Mouse (Mus musculus) cerebellum, adult 2 months (tissue): ENCODE data around the gene M1ap. TPM values are rescaled to one million over a fixed set of nuclear protein-coding genes. Genes with fewer than 3 reads are reported as not detected.

ENCODE experiments used
- DNase-seq, 2 experiments: peaks; one replicate each; pipeline ENCODE4 v3.0.0; 2021
- H3K27ac ChIP-seq: fragments of 200-500 bp; 2 replicates; pipeline ENCODE4 v1.5.1; 2012; ENCODE audit warnings: low read length, control low read depth, inconsistent platforms; ENCODE audit not compliant: insufficient read depth
- H3K27me3 ChIP-seq: fragments of 200-500 bp; 2 replicates; pipeline ENCODE4 v1.6.1; 2012; ENCODE audit warnings: inconsistent platforms, mild to moderate bottlenecking, low read length, moderate library complexity; ENCODE audit not compliant: control insufficient read depth, insufficient read depth
- H3K4me1 ChIP-seq: fragments of 200-500 bp; 2 replicates; pipeline ENCODE4 v1.6.1; 2011; ENCODE audit warnings: low read length; ENCODE audit not compliant: control insufficient read depth, insufficient read depth
- H3K4me3 ChIP-seq: fragments of 200-500 bp; replicated peaks from 2 replicates; pipeline ENCODE3; 2011; ENCODE audit warnings: mild to moderate bottlenecking, low read depth, low read length, control low read depth; ENCODE audit not compliant: insufficient read depth
- CTCF ChIP-seq: fragments of 200-500 bp; IDR thresholded peaks from 2 replicates; pipeline ENCODE4 v1.5.1; 2011; ENCODE audit warnings: low read depth, mild to moderate bottlenecking, control low read depth, low read length, moderate library complexity, borderline replicate concordance; ENCODE audit not compliant: insufficient read depth
- POLR2A ChIP-seq: fragments of 200-500 bp; IDR thresholded peaks from 2 replicates; pipeline ENCODE4 v1.6.1; 2011; ENCODE audit warnings: low read length, control low read depth, borderline replicate concordance; ENCODE audit not compliant: insufficient read depth
- WGBS: fragments of 180-500 bp; shearing (Covaris S2); methylation state at CpG from one replicate; pipeline ENCODE4 v1.1.7; 2018; 5-methylcytosine and 5-hydroxymethylcytosine counted together
- polyA plus RNA-seq: library from polyadenylated mRNA; depleted of rRNA; stranded (reverse); fragments of >200 nt; gene quantifications from 2 replicates; pipeline ENCODE4 v1.2.3, GENCODE M21; 2012

Gene M1ap
- polyA plus RNA-seq, 1 experiment = 0.21 TPM

- no peak overlapping the region for H3K4me3 ChIP-seq
- WGBS = 74% methylated on average over 7 of the region's 7 CpGs
These were observed 47.7 kb downstream of the M1ap start for GRCm38 (mm10) chr6:82994372-82994771.

GRCm38 (mm10) chr6:82996740-82997315 is 50.1 kb downstream of the M1ap start:
- TF ChIP-seq POLR2A (no peak), CTCF (peak; percentile 98)
- no peak overlapping the region for H3K27ac ChIP-seq
- H3K4me3 ChIP-seq = peak overlapping the region; percentile 33
- H3K4me1 ChIP-seq = no peaks in the 10 kb centered on the region
- peak; percentile 85 to 87 for DNase-seq
- WGBS = 13% methylated on average over 11 of the region's 11 CpGs
- H3K27me3 ChIP-seq = no peaks in the 10 kb centered on the region

More at GRCm38 (mm10) chr6:82994372-82994771, 47.7 kb downstream of the M1ap start:
- DNase-seq = no peak
- no peak for TF ChIP-seq POLR2A
- no peak for TF ChIP-seq CTCF
- no peaks in the 10 kb centered on the region for H3K4me1 ChIP-seq
- H3K27me3 ChIP-seq = no peaks in the 10 kb centered on the region
- no peak overlapping the region for H3K27ac ChIP-seq

- H3K27ac ChIP-seq = no peak overlapping the region
- no peak overlapping the region for H3K4me3 ChIP-seq
- 73% methylated on average over 7 of the region's 7 CpGs for WGBS
- no peak for TF ChIP-seq POLR2A
- no peak for TF ChIP-seq CTCF
- H3K4me1 ChIP-seq = no peaks in the 10 kb centered on the region
- no peak for DNase-seq
- no peaks in the 10 kb centered on the region for H3K27me3 ChIP-seq
These were observed 50.9 kb downstream of the M1ap start for GRCm38 (mm10) chr6:82997511-82998102.

- TF ChIP-seq POLR2A (no peak), CTCF (no peak)
These were observed 51.6 kb downstream of the M1ap start for GRCm38 (mm10) chr6:82998326-82998725.

GRCm38 (mm10) chr6:82999986-83000385 is 53.3 kb downstream of the M1ap start:
- no peak for DNase-seq
- Histone ChIP-seq H3K4me1 (no peaks in the 10 kb centered on the region), H3K4me3 (no peak overlapping the region), H3K27me3 (no peaks in the 10 kb centered on the region), H3K27ac (no peak overlapping the region)
- WGBS = 65% methylated on average over 8 of the region's 8 CpGs
- TF ChIP-seq POLR2A (no peak), CTCF (no peak)

More at GRCm38 (mm10) chr6:82998326-82998725, 51.6 kb downstream of the M1ap start:
- 52% methylated on average over 4 of the region's 4 CpGs for WGBS
- DNase-seq = peak in 1 of 2 experiments; percentile 9
- H3K4me3 ChIP-seq = no peak overlapping the region
- no peak overlapping the region for H3K27ac ChIP-seq
- no peaks in the 10 kb centered on the region for H3K27me3 ChIP-seq
- no peaks in the 10 kb centered on the region for H3K4me1 ChIP-seq

GRCm38 (mm10) chr6:83003082-83003481 is 56.4 kb downstream of the M1ap start:
- WGBS = 88% methylated on average over 1 of the region's 1 CpGs
- no peak for DNase-seq
- no peaks in the 10 kb centered on the region for H3K27me3 ChIP-seq
- no peak overlapping the region for H3K4me3 ChIP-seq
- H3K4me1 ChIP-seq = no peaks in the 10 kb centered on the region
- no peak for TF ChIP-seq POLR2A
- no peak for TF ChIP-seq CTCF
- H3K27ac ChIP-seq = no peak overlapping the region

- no peak for TF ChIP-seq CTCF
- TF ChIP-seq POLR2A = no peak
- no peak overlapping the region for H3K27ac ChIP-seq
- no peak for DNase-seq
- 80% methylated on average over 5 of the region's 5 CpGs for WGBS
- no peak overlapping the region for H3K4me3 ChIP-seq
- H3K27me3 ChIP-seq = no peaks in the 10 kb centered on the region
- no peaks in the 10 kb centered on the region for H3K4me1 ChIP-seq
These were observed 57.1 kb downstream of the M1ap start for GRCm38 (mm10) chr6:83003850-83004249.

GRCm38 (mm10) chr6:83004309-83004708 is 57.6 kb downstream of the M1ap start:
- no peak for DNase-seq
- H3K4me3 ChIP-seq = no peak overlapping the region
- H3K27ac ChIP-seq = no peak overlapping the region
- H3K4me1 ChIP-seq = no peaks in the 10 kb centered on the region
- no peaks in the 10 kb centered on the region for H3K27me3 ChIP-seq
- no peak for TF ChIP-seq CTCF
- no peak for TF ChIP-seq POLR2A
- WGBS = 71% methylated on average over 2 of the region's 2 CpGs
